Mouse (Mus musculus): ENCODE results near the gene Cdip1. TPM values are rescaled to one million over a fixed set of nuclear protein-coding genes. Genes with fewer than 3 reads are reported as not detected.
"Not testable (repeated sequence)": the region's sequence is repeated elsewhere in the genome, so short reads cannot be mapped to it uniquely, and the experiment has no call there.

The Cdip1 gene
- 10 to 100 TPM; 65.3 to 66.9 TPM for total RNA-seq (2021)

GRCm38 (mm10) chr16:4789810-4790559 is at the start of gene Cdip1:
TSS of gene Cdip1 (minus strand) at chr16:4790292.
- peak; percentile 90 for DNase-seq (ENCODE audit: low spot score)
- intact Hi-C loops (cut with DNase I): loop anchor here (2.0 to 5.0 kb wide), 5 partner anchors 73 to 161 kb away; partner anchors contain the start of genes Coro7 and Nmral1

GRCm38 (mm10) chr16:4839552-4839951 is 49.5 kb upstream of the Cdip1 start:
- intact Hi-C loops (cut with DNase I): no loop called here
- DNase-seq (ENCODE audit: low spot score): no peak

DNA sequence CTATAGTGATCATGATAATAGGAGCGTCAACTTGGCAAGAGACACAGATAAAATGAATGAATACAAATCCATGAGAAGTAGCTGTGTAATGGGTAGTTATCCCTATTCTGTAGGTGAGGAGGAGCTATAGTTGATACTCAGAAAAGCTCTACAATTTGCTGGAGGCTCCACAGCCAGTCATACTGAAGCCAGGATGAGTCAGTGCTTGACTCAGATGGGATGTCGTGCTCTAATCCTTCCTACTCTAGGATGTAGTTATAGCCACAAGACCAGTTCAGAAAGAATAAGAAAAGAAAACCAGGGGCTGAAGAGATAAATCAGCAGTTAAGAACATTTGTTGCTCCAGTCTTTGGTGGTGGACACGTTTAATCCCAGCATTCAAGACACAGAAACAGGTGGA is 47.5 kb upstream of the Cdip1 start:
- DNase-seq (ENCODE audit: low spot score): no peak
- intact Hi-C loops (cut with DNase I): no loop called here

DNA sequence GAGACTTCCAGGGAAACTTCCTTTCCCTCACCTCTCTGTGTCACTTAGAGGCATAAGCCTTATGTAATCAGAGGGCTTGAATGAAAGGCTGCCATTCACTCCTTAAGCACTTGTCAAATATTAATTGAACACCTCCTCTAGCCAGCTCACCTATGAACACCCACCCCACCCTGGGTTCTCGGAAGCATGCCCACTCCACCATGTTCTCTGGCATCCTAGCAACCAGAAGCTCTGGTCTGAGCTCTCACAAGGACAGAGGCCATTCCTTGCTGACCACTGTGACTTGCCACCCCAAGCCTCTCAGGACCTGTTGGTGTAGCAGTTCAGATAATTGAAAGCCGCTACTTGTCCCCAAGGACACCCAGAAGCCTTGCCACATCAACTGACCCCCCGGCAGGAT is 45.1 kb upstream of the Cdip1 start, which contains the start of gene 4930562C15Rik:
Gene 4930562C15Rik (plus strand): TSS at position 226 of the 400 bp plus-strand sequence.
- no peak for DNase-seq (ENCODE audit: low spot score)
- intact Hi-C loops (cut with DNase I): no loop called here

- DNase-seq (ENCODE audit: low spot score): no peak
- intact Hi-C loops (cut with DNase I): no loop called here
Measured at GRCm38 (mm10) chr16:4833858-4834257, 43.8 kb upstream of the Cdip1 start.

- intact Hi-C loops (cut with DNase I): no loop called here
- DNase-seq (ENCODE audit: low spot score): no peak
Measured at GRCm38 (mm10) chr16:4831650-4832419, 41.7 kb upstream of the Cdip1 start.

DNA sequence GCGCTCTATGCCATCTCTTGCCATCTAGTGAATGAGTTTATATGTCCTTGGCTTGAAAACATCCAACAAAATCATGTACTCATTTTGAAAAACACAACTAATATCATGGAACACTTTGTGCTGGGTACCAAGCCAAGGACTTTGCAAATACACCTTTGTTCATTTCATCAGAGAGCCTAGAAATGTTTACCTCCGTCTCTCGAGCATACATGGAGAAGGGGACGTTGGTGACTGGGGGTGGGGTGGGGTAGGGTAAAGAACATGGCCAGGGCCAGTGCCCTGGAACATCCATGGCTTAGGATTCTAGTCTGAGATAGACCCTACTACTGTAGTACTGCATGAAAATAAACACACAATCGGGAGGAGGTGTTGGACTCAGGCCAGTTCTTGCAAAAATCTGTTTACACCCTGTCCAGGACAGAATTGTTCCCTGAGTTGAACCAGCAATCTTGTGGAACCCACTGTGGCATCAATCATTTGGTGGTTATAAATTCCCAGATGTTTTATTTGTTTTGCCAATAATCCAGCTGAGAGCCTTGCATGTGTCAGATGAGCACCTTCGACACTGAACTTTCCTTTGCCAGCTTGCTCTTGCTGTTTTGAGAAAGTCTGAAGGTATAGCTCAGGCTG is 39.3 kb upstream of the Cdip1 start:
- intact Hi-C loops (cut with DNase I): no loop called here

GRCm38 (mm10) chr16:4827639-4828038 is 37.5 kb upstream of the Cdip1 start:
- no peak for DNase-seq (ENCODE audit: low spot score)
- intact Hi-C loops (cut with DNase I): no loop called here

More for the DNA sequence above, 39.3 kb upstream of the Cdip1 start:
- no peak for DNase-seq (ENCODE audit: low spot score)

GRCm38 (mm10) chr16:4824466-4824865 is 34.4 kb upstream of the Cdip1 start:
- DNase-seq (ENCODE audit: low spot score); intact Hi-C loops (cut with DNase I): not testable (repeated sequence)

- DNase-seq (ENCODE audit: low spot score): no peak
- intact Hi-C loops (cut with DNase I): no loop called here
Measured at GRCm38 (mm10) chr16:4818349-4818748, 28.3 kb upstream of the Cdip1 start.

DNA sequence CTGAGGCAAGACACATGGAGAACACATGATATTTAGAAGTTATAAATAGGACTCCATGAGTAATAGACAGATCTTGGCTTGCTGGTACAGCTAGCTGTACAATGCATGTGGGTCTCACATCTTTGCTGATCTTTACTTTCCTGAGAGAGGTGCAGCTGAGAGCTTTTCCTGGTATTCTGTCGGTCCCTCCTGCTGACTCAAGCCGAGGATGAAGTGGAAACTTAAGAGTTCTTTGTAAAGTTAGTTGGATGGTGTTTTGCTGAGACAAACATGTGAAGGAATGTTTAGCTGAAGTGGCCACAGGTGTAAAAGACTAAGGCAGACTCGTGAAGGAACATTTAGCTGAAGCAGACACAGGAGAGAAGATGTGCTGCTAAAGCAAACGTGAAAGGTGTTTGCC is 6.5 kb upstream of the Cdip1 start:
- intact Hi-C loops (cut with DNase I): no loop called here
- DNase-seq (ENCODE audit: low spot score): no peak

GRCm38 (mm10) chr16:4791332-4791731 is 1.2 kb upstream of the Cdip1 start:
- DNase-seq (ENCODE audit: low spot score): no peak

DNA sequence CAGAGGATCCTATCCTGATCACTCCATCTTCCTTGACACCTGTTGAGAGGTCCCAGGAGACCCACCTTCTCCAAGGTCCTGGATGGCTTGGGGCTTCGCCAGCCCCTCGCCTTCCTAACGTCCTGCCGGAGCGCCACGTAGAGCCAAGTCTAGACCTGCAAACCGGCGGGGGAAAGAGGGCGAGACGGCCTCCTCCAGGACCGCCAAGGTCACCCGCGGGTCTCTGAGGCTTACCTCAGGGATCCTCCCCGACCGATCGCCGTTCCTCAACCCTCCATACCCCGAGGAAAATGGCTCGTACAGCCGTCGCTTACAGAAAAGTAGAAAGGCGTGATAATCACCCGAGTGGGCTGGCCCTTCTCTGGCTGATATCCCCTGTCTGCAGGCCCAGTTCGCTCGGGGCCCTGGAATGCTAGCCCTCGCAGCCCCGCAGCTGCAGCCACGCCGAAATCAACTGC is 752 bp downstream of the Cdip1 start:
- DNase-seq (ENCODE audit: low spot score): no peak

More at GRCm38 (mm10) chr16:4791332-4791731, 1.2 kb upstream of the Cdip1 start:
- intact Hi-C loops (cut with DNase I): loop anchor here (2.0 to 5.0 kb wide), 3 partner anchors 107 to 163 kb away; no protein-coding TSS in a partner anchor

GRCm38 (mm10) chr16:4788176-4788575 is 1.9 kb downstream of the Cdip1 start:
- DNase-seq (ENCODE audit: low spot score): no peak
- intact Hi-C loops (cut with DNase I): loop anchor here (5.0 kb wide), 2 partner anchors 71 to 111 kb away; partner anchors contain the start of genes Coro7 and Nmral1

More for the DNA sequence above, 752 bp downstream of the Cdip1 start:
- intact Hi-C loops (cut with DNase I): loop anchor here (5.0 kb wide), 2 partner anchors 72 to 112 kb away; partner anchors contain the start of genes Coro7 and Nmral1

DNA sequence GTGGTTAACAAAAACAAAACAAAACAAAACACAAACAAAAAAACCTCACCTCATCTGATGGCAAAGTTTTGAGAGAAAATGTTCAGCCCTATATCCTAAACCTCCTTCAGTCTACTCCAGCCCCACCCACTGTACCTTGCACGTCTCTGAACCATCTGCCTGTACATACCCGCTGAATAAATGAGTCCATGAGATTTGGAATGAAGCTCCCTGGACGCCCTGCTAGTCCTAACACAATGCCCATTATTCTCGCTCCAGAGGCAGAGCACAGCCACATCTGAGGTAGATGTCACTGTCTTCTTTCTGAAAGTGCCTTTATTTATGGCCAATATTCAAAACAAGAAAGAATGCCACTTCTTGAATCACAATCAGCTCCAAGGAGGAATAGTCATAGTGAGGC is 4.4 kb downstream of the Cdip1 start:
- intact Hi-C loops (cut with DNase I): loop anchor here (5.0 kb wide), 2 partner anchors 68 to 108 kb away; partner anchors contain the start of genes Coro7 and Nmral1
- no peak for DNase-seq (ENCODE audit: low spot score)

DNA sequence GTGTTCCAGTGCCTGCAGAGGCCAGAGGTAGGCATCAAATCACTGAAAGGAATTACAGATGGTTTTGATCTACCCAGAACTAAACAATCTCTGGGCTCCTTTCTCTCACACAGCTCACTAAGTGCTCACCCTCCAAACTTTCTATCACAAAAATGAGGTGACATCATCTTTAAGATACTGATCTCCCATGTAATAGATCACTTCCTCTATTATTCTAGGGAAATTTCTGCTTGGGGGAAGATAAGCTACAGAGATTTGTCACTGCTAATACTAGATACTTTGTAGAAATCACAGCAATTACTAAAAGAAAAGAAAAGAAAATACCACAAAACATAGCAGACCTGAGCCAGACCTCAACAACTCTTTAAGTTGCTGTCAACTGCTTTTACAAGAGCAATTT is 7.6 kb downstream of the Cdip1 start:
- DNase-seq (ENCODE audit: low spot score): no peak
- intact Hi-C loops (cut with DNase I): no loop called here

GRCm38 (mm10) chr16:4781524-4782196 is 8.4 kb downstream of the Cdip1 start:
- intact Hi-C loops (cut with DNase I): no loop called here
- DNase-seq (ENCODE audit: low spot score): peak; percentile 28

- no peak for DNase-seq (ENCODE audit: low spot score)
Measured at GRCm38 (mm10) chr16:4778940-4779339, 11.2 kb downstream of the Cdip1 start.

DNA sequence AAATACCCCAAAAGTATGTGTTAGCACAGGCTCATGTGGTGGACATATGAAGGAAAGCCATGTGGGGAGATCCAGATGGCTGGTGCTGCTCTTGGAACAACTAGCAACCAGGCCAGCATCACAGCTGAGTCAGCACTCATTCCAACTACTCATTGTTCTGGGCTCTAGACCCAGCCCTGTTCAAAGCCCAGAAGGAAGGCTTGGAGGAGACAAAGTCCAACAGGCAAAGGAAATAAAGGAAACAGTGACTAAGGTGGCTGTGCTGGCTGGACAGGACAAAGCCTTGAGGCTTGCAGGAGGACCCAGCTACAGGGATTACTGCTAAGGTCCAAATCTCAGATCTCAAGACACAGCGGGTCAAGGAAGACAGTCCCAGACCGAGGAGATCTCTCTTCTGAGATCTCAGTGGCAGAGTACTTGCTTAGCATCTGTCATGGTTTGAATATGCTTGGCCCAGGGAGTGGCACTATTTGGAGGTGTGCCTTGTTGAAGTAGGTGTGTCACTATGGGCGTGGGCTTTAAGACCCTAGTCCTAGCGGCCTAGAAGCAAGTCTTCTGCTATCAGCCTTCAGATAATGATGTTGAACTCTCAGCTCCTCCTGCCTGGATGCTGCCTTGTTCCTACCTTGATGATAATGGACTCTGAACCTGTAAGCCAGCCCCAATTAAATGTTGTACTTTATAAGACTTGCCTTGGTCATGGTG is 12.0 kb downstream of the Cdip1 start:
- DNase-seq (ENCODE audit: low spot score): no peak
- intact Hi-C loops (cut with DNase I): no loop called here

More at GRCm38 (mm10) chr16:4778940-4779339, 11.2 kb downstream of the Cdip1 start:
- intact Hi-C loops (cut with DNase I): no loop called here
